Mouse (Mus musculus) kidney, adult 9 months (tissue): Measurements from ENCODE around the gene Gm38655.

ENCODE experiments used
- DNase-seq: peaks from one replicate; pipeline ENCODE4 v3.0.0; 2022

Gene Gm38655

GRCm38 (mm10) chr17:25175411-25175810, at the start of gene Gm38655:
Gene Gm38655 (minus strand): TSS chr17:25175471.
- DNase-seq: no peak

- peak; percentile 48 for DNase-seq
Observed at GRCm38 (mm10) chr17:25224586-25225222, 49.4 kb upstream of the Gm38655 start.

- DNase-seq: peak; percentile 50
Observed at GRCm38 (mm10) chr17:25222951-25223601, 47.8 kb upstream of the Gm38655 start.

DNA sequence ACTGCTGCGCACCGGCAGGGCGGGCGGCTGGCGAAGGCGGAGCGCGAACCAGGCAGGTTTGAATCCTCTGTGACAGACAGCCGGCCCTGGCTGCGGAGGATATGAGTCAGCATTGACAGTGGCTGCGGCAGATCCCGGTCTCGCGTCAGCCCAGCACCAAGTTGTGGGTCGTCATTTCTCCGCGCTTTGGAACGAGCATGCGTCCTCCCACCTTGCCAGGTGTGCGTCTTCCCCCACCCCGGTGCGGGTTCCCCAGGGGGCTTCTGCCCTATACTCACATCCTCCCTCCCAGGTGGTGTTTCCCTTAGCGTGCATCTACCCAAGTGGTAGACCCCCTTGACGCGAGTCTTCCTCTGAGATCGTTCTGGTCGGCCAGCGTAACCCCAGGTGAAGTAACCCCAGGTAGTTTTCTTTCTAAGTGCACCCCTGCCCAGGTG, 47.3 kb upstream of the Gm38655 start:
- peak; percentile 36 for DNase-seq

DNA sequence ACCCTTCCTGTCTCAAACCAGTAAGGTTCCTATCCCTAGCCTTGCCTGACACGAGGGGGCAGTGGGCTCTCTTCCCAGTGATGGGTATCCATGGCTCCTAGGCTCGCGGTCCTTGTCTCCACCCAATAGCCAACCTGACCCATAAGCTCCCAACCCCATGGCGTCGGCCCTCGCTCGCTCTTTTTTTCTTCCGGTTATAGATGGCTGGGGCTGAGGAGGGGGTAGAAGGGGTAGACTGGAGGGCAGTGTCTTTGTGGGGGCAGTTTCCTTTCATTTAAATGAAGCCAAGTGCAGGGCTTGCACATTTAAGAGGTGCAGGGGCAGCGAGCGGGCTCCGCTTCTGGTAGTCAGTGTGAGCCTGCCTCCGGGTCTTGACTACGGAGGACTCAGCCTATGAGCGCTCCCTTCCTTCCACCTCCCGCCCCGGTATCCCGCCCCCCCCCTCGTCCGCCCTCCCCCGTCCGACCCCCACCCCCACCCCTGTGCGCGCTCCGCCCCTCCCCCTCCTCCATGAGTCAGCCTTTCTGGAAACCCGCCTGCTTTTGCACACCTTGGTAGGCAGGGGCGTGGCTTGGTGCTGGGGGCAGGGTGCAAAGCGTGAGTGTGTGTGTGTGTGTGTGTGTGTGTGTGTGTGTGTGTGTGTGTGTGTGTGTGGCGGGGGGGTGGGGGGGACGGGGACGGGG, 46.7 kb upstream of the Gm38655 start:
- peak; percentile 83 for DNase-seq

DNA sequence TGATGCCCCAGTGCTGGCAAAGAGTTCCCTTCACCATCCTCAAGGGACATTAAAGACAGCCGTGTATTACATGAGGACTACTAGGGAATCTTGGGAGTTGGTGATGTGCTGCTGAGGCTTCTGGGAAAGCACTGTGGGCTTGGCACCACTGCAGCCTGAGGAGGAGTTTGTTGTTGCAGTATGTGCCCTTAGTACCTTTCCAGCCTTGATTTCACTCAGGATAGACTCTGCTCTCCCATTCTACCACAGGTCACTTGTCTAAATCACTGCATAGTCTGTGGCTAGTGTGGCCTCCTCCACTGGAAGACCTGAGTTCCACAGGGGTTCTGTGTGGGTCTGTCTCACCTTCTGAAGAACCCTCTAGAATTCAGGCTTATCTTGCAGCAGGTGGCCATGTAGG, 45.5 kb upstream of the Gm38655 start:
- DNase-seq: peak; percentile 61

GRCm38 (mm10) chr17:25219492-25220295, 44.4 kb upstream of the Gm38655 start:
- no peak for DNase-seq

- DNase-seq: no peak
Observed at GRCm38 (mm10) chr17:25218967-25219366, 43.7 kb upstream of the Gm38655 start.

DNA sequence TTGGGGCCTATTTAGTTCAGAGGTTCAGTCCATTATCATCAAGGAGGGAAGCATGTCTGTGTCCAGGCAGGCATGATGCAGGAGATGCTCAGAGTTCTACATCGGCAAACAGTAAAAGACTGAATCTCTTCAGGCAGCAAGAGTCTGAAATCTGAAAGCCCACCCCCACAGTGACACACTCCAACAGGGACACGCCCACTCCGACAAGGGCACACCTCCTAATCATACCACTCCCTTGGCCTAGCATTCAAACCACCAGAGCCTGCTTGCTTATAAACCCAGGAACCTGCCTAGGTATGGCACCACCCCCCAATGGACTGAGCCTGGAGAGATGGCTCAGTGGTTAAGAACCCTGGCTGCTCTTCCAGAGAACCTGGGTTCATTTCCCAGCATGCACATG, 40.2 kb upstream of the Gm38655 start:
- DNase-seq: no peak

DNA sequence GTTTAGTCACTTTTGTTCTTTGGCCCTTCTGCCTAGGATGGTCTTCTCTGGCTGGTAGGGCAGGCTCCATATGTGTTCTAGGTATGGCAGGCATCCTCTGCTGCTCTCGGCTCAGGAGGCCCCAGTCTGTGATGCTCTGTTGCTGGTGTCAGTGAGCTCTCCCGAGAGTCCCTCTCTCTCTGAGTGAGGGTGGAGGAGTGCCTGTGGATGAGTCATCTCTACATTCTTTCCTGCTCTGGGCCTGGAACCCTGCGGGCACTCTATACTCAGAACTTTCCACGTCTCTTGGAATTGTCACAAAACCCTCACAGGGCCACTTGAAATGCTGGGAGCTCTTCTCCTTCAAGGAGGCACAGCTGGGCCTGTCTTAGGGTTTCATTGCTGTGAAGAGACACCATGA, 36.4 kb upstream of the Gm38655 start:
- DNase-seq: no peak

DNA sequence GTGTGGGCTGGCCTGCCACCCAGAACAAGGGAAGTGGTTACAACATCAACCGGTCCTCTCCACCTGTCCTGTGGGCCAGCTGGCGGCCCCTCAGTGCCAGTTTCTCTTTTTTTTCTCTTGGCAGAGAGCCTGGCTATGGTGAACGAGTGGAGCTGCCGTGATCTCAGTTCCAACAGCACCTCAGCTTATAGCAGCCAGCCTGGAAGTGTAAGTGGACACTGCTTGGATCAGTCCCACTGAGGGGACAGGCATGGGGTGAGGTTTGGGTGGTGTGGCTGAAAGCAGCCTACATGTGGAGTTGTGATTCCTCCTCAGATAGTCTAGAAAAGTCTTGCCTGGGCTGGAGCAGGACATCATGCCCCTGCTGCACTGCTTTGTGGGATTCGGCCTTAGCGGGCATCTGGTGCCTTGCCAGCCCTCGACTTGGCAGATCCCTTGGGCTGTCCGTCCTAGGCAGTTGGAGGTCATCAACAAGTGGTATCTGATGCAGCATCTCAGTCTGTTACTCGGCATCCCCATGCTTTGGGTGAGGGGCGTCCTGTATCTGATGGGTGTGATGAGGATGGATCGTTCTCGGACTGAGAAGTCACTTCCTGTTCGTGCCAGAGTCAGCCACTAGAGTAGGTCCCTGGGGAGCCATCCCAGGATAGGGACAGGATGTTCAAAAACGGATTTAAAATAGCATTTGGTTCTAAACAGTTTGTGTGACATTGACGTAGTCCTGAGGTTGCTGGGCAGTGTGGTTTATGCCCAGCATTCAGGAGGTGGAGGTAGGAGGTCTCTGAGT, 35.6 kb upstream of the Gm38655 start:
- DNase-seq: peak; percentile 80

DNA sequence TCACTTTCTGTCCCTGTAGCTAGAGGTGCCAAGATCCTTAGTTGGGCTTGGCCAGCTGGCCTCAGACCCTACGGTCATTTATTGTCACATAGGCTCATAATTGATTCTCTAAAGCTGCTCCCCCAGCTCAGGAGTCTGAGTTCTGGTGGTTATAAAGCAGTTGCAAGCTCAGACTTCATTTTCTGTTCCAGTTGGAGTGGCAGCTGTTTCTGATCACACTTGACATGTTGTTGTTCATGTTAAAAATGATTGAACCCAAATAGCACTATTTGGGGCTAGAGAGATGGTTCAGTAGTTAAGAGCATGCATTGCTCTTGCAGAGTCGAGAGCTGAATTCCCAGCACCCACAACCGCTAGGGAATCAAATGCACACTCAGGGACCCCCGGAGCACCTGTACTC, 34.7 kb upstream of the Gm38655 start:
- DNase-seq: peak; percentile 32

GRCm38 (mm10) chr17:25202401-25202800, 27.1 kb upstream of the Gm38655 start:
- DNase-seq: no peak

DNA sequence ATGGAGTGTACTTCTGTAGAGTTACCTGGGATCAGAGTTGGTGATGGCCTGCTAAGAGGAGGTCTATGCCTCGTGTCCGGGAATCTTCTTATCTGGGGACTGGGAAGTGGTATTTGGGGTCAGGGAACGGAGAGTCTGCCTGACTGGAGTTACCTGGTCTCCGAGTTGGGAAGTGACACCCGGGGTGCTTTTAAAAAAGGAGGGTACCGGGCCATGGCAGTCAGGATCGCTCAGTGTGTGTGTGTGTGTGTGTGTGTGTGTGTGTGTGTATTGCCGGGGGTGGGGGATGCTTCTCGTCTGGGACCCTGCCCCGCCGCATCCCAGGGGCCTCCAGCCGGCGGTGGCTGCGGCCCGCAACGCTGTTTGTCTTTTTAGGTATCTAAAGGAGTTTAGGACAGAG, 13.8 kb upstream of the Gm38655 start:
- DNase-seq: no peak

- peak; percentile 60 for DNase-seq
Observed at GRCm38 (mm10) chr17:25188150-25189031, 13.1 kb upstream of the Gm38655 start, which contains the start of gene Unkl. Gene Unkl (plus strand): TSS chr17:25188397.

- no peak for DNase-seq
Observed at GRCm38 (mm10) chr17:25187784-25188149, 12.5 kb upstream of the Gm38655 start.

DNA sequence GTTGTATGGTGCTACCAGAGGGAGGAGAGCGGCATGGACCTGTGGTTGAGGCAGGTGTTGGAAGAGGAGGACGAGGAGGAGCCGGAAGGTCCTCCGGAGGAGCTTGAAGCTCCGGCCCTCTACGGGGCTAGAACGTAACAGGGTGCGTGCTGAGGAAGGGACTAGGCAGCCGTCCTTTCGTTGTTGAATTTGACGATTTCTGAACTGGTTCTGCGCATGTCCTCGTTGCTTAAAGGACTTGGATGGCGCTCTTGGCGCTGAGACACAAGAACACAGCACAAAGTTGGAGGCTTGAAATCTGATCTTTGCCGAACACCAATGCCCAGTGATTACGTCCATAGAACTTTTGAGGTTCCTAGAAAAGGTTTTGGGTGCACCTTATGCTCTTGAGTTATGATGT, 9.7 kb upstream of the Gm38655 start:
- DNase-seq: no peak

GRCm38 (mm10) chr17:25184129-25184691, 8.9 kb upstream of the Gm38655 start, which contains the start of gene BC003965:
Gene BC003965 (plus strand): TSS chr17:25184554.
- peak; percentile 98 for DNase-seq

DNA sequence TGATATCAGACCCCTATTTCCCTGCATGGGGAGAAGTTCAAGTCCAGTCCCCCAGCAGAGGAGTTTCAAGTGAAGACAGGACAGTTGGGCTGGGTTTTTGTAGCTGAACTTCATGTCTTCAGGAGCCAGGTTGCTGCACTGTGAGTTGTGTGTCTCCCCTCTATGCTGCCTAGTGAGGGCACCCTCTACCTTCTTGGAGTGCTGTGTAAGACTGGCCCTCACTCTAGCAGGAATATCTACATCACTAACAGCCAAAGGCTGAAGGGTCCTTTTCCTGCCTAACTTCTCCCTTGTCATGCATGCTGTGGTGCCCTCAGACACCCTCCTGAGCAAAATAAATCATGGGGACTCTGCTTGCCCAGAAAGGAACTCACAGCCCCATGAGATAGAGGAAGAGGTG, 8.0 kb upstream of the Gm38655 start:
- peak; percentile 22 for DNase-seq

DNA sequence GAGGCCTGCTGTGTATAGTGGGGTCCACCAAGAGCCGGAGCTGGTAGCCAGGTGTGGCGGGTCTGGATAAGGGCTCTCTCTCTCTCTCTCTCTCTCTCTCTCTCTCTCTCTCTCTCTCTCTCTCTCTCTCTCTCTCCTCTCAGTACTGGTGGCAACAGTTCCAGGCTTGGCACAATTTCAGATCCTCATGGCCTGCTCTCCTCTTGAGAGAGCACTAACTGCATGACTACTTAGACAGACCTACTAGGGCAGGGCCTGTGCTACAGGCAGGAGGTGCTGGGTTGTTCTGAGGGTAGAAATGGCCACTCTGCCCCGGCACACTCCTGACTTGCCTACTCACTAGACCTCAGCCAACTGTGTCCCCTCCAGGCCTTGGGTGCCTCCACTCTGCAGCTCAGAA, 2.7 kb downstream of the Gm38655 start:
- DNase-seq: no peak

DNA sequence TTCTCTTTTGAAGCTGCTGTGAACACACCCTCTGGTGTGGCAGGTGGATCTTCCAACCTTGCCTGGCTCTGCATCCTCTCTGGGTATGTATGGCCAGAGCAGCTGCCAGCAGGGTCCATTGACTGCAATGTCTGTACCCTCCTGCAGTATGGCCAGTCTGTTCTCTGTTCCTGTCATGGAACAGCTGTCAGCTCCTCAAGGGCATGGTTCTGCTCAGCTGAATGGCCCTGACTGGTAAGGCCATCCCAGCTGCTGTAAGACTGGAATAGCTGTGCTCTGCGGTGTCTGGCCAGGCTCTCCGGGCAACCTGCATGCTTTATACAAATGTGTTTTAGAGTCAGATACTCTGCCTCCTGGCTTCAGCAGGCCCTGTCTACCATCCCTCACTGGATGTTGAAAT, 5.6 kb downstream of the Gm38655 start:
- DNase-seq: no peak
